Mouse (Mus musculus): ENCODE data around the gene Thap4. TPM values are rescaled to one million over a fixed set of nuclear protein-coding genes. Genes with fewer than 3 reads are reported as not detected.
A peak's percentile ranks its signal among the peaks of the same experiment; 100 is the strongest.

Gene Thap4
- 48.2 and 48.8 TPM in 2 replicates for polyA plus RNA-seq (2016; fragmentation: Nextera tagmentation; extraction: Ambion mirVana)

DNA sequence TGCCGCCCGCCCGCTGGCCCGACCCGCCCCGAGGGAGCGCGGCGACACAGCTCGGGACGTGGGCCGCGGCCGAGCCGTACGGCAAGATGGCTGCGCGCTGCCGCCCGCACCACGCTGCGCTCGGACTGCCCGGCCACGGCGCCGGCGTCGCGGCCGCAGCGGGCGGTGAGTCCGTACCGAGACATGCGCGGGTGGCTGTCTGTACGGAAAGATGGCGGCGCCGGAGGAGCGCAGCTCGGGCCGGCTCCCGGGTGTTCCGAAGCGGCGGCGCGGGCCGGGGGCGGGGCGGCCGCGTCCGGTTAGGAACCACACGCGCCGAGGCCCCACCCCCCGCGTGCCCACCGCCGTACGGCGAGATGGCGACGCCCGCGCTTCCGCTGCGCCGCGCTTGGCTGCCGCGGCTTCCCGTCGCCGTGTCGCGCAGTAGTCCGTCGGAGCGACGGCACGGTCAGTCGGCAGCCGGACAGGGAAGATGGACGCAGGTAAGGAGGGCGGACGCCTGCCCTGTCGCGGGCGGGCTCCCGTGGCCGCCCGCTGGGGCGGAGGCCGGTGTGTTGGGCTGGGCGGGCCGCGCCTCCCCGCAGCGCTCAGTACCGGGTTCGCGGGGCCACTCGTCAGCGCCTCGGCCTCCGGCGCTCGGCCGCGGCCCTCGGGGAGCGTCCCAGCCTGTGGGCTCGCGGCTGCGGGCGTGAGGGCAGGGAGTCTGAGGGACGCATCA lies at the start of gene Thap4:
Gene Thap4, minus strand, starts transcription at position 292 of the 718 bp plus-strand sequence.
- WGBS: under 1% methylated on average over 115 of the region's 121 CpGs
- DNase-seq (ENCODE audit: extremely low spot score, low spot score): peak; percentile 82

DNA sequence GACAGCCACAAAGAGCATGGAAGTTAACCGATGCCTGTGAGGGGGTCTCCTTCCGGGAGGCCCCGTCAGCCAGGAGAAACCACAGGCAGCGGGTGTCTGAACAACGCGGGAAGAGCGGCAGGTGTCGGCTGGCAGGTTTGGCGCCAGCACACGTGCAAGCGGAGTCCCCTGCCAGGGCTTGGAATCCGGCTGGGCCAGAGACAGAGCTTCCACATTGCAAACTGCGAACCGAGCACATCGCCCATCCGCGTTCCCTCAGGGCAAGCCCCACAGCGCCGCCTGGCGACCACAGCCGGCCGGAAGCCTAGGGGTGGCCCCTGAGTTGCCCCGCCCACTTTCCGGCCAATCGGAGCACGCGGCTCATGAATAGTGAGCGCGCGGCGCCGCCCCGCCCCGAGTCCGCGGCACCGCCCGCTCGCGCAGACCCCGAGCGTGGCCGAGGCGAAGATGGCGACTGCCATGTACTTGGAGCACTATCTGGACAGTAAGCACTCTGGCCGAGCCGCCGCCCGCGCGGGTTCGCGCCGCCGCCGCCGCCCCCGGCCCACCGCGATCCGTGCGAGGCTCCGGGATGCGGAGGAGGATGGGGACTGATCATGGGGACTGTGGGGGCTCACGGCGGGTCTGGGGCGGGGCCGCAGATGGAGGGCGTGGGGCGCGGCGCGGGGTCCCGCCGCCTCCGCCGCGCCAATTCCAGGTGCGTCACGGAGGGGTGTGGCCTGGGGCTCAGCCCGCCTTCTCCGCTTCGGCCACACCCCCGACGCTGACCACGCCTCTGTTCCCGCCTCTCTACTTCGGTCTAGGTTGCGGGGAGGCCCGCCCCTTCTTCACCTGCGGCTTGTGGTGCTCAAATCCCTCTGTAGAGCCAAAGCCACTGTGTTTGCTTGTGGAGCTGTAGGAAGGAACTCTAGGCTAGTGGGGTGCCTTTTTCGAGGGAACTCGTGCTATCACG lies 49.2 kb upstream of the Thap4 start, which contains the start of gene Ing5:
Gene Ing5, plus strand, starts transcription at position 410 of the 952 bp plus-strand sequence.
- H3K9me3 ChIP-seq: no peaks in the 10 kb centered on the region
- WGBS: under 1% methylated on average over 85 of the region's 94 CpGs

More for the DNA sequence above, at the start of gene Thap4:
- Histone ChIP-seq H3K27me3 (ENCODE audit: poor library complexity, severe bottlenecking) (no peaks in the 10 kb centered on the region), H3K27ac (peak within 1 kb of the TSS; percentile 94), H3K4me3 (peak within 1 kb of the TSS; percentile 95), H3K4me1 (peaks cover 31% of the 10 kb centered on the region), H3K36me3 (replicated peaks) (peaks cover 11% of the 10 kb centered on the region), H3K9me3 (no peaks in the 10 kb centered on the region)

DNA sequence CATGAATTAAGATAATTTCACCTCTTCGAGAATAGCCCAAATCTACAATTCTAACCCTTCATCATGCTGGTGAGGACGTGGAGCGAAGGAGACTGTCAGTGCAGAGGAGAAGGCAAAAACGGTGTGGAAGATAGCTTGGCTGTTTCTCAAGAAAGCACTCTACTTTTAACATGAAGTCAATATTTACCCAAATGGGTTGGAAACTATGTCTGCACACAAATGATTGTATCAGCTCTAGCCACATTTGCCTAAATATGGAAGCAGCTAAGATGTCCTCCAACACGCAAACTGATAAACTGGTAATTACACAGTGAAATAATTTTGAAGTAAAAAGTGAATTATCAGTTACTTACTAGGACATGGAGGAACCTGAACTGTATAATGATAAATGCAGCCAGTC lies 48.1 kb upstream of the Thap4 start:
- H3K27ac ChIP-seq: no peak overlapping the region; the same call in 1 of the 2 replicates
- WGBS: 87% methylated on average over 5 of the region's 5 CpGs
- peaks cover 49% of the 10 kb centered on the region for H3K4me1 ChIP-seq
- no peaks in the 10 kb centered on the region for H3K27me3 ChIP-seq (ENCODE audit: poor library complexity, severe bottlenecking)
- peak overlapping the region; percentile 81 for H3K4me3 ChIP-seq
- H3K9me3 ChIP-seq: no peaks in the 10 kb centered on the region
- DNase-seq (ENCODE audit: extremely low spot score, low spot score): no peak
- H3K36me3 ChIP-seq (replicated peaks): peaks cover 58% of the 10 kb centered on the region

More for the DNA sequence above, 49.2 kb upstream of the Thap4 start, which contains the start of gene Ing5:
- Histone ChIP-seq H3K27me3 (ENCODE audit: poor library complexity, severe bottlenecking) (no peaks in the 10 kb centered on the region), H3K4me3 (peak within 1 kb of the TSS; percentile 81), H3K36me3 (replicated peaks) (peaks cover 58% of the 10 kb centered on the region), H3K4me1 (peaks cover 42% of the 10 kb centered on the region), H3K27ac (peak within 1 kb of the TSS; percentile 99)
- peak; percentile 99 for DNase-seq (ENCODE audit: extremely low spot score, low spot score)

DNA sequence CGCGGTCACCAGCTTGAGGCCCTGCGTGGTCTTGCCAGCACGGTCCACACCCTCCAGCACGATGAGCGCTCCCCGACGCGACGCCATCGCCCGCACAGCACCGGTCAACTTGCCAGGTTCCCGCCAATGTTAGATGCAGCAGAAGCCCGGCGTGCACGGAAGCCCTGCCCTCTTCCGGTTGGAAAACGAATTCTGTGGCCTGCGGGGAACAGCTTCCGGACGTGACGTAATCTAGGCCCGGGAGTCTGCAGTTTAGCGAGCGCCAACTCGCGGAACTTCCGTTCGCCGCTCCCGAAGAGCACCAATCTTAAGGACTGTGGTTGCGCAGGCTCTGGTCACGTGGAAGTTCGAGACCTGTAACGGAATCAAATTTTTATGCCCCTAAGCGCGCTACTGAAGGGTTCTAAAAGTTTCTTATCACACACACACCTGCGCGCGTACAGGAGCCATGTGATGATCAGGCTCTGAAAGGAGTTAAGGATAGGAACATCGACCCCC lies 47.1 kb upstream of the Thap4 start, which contains the start of gene Dtymk:
Gene Dtymk, minus strand, starts transcription at position 194 of the 498 bp plus-strand sequence.
- H3K27me3 ChIP-seq (ENCODE audit: poor library complexity, severe bottlenecking): no peaks in the 10 kb centered on the region
- DNase-seq (ENCODE audit: extremely low spot score, low spot score): peak; percentile 96
- no peaks in the 10 kb centered on the region for H3K9me3 ChIP-seq
- peaks cover 60% of the 10 kb centered on the region for H3K36me3 ChIP-seq (replicated peaks)
- peak within 1 kb of the TSS; percentile 93 for H3K27ac ChIP-seq
- peak within 1 kb of the TSS; percentile 81 for H3K4me3 ChIP-seq
- H3K4me1 ChIP-seq: peaks cover 49% of the 10 kb centered on the region
- WGBS: under 1% methylated on average over 42 of the region's 42 CpGs

DNA sequence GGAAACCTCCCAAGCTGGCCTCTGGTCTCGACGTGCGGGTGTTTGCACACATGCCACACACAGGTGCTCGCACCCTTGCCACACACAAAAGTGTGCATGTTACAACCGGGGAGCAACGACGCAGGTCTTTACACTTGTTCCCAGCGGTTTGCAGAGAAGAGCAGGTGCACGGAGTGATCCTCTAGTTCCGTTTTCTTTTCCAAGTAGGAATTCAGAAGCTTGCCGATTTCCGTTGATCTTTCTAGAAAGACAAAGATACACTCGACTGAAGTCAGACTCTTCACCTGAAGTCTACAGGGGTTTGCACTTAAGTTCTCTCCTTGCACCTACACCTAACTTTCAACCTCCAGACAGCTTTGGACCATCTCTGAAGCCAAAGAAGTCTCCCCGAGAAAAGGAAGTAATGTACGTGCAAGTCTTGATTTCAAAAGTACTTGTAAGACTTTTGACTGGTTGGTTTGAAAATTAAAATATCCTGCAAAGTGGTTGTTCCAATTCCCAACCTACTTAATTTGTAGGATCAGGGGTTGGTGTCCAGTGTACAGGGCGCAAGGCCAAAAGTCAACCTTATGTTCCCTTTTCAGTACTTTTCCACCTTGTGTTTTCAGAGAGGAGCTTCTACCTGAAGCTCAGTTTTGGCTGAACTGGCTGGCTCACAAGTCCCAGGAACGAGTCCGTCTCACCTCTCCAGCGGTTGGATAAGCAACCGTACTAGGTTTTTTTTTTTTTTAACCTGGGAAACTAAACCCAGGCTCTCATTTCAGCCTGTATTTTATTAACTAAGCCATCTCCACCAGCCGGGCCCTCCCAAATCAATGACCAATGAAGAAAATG lies 46.2 kb upstream of the Thap4 start:
- H3K27ac ChIP-seq: peak overlapping the region; percentile 93
- no peaks in the 10 kb centered on the region for H3K27me3 ChIP-seq (ENCODE audit: poor library complexity, severe bottlenecking)
- peak overlapping the region; percentile 81 for H3K4me3 ChIP-seq
- no peaks in the 10 kb centered on the region for H3K9me3 ChIP-seq
- DNase-seq (ENCODE audit: extremely low spot score, low spot score): no peak
- peaks cover 60% of the 10 kb centered on the region for H3K36me3 ChIP-seq (replicated peaks)
- peaks cover 49% of the 10 kb centered on the region for H3K4me1 ChIP-seq
- 79% methylated on average over 21 of the region's 21 CpGs for WGBS

DNA sequence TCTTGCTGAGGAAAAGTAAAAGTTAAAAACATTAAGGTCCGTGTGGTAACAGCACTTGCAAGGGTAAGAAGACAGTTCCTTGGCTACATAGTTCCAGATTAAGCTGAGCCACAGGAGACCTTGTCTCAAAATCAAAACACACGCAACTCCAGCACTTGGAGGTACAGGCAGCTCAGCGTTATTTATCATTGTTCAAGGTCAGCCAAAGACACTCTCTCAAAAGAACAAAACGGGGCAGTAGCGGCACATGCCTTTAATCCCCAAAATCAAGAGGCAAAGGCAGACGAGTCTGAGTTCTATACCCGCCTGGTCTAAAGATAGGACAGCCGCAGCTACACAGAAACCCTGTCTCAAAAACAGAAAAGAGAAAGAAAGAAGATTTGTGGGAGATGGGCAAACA lies 41.2 kb upstream of the Thap4 start:
- 93% methylated on average over 8 of the region's 8 CpGs for WGBS

DNA sequence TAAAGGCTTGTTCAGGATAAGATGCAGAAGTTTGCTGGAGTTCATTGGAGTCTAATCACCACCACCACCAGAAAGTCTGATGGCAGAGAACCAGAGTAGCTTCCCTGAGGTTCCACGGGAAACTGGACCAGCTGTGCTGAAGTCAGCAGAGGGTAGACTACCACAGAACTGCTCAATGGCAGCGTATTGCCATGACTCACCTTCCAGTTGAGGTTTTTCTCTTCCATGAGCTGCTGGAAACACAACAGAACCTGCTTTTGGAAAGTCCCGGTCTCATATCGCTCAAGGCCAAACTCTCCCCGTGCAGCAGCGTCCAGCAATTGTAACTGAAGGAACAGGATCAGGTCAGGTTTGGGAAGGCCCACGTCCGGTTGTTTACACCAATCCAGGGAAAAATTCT lies 39.9 kb upstream of the Thap4 start:
- no peaks in the 10 kb centered on the region for H3K27me3 ChIP-seq (ENCODE audit: poor library complexity, severe bottlenecking)
- peaks cover 10% of the 10 kb centered on the region; the same call in 1 of the 2 replicates for H3K4me1 ChIP-seq
- no peak overlapping the region for H3K4me3 ChIP-seq
- DNase-seq (ENCODE audit: extremely low spot score, low spot score): no peak
- peaks cover 100% of the 10 kb centered on the region for H3K36me3 ChIP-seq (replicated peaks)
- 96% methylated on average over 8 of the region's 8 CpGs for WGBS
- peaks cover 10% of the 10 kb centered on the region for H3K9me3 ChIP-seq
- H3K27ac ChIP-seq: no peak overlapping the region

More for the DNA sequence above, 41.2 kb upstream of the Thap4 start:
- no peak overlapping the region for H3K4me3 ChIP-seq
- DNase-seq (ENCODE audit: extremely low spot score, low spot score): no peak
- H3K36me3 ChIP-seq (replicated peaks): peaks cover 99% of the 10 kb centered on the region
- H3K4me1 ChIP-seq: peaks cover 14% of the 10 kb centered on the region
- no peak overlapping the region for H3K27ac ChIP-seq
- no peaks in the 10 kb centered on the region for H3K27me3 ChIP-seq (ENCODE audit: poor library complexity, severe bottlenecking)
- peaks cover 9% of the 10 kb centered on the region for H3K9me3 ChIP-seq

DNA sequence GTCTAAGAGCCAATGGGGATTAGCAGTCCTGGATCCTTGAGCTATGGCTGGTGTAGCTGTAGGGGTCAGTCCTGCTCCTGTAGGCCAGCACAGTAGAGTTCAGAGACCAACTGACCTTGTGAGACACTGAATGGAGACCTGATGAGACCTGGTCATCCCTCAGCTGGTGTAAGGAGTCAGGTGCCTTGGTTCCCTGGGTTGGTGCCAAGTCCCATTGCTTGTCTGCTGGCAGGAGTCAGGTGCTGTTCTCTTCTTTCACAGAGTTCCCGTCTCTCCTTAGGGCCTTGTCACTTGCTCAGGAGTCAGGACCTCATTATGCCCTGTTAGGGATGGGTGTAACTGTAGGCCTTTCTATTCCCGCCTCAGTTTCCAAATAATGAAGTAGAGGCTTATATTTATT lies 32.2 kb upstream of the Thap4 start:
- Histone ChIP-seq H3K9me3 (peaks cover 10% of the 10 kb centered on the region), H3K27ac (no peak overlapping the region), H3K27me3 (ENCODE audit: poor library complexity, severe bottlenecking) (no peaks in the 10 kb centered on the region), H3K4me1 (no peaks in the 10 kb centered on the region), H3K36me3 (replicated peaks) (peaks cover 100% of the 10 kb centered on the region), H3K4me3 (no peak overlapping the region)
- 86% methylated on average over 2 of the region's 2 CpGs for WGBS
- DNase-seq (ENCODE audit: extremely low spot score, low spot score): no peak

DNA sequence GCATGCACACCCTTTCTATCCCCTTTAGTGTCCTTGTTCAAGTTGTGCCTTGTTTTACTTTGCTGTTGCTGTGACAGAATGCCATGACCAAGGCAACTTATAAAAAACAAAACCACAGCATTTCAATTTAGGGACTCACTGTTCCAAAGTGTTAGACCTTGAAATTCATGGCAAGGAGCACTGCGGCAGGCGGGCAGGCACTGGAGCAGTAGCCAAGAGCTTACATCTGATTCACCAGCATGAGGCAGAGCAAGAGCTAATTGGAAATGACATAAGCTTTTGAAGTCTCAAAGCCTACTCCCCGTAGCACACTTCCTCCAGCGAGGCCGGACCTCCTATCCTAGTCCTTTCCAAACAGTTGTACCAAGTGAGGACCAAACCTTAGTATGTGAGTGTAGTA lies 22.0 kb upstream of the Thap4 start:
- Histone ChIP-seq H3K36me3 (replicated peaks) (peaks cover 90% of the 10 kb centered on the region), H3K27ac (no peak overlapping the region), H3K4me3 (no peak overlapping the region), H3K27me3 (ENCODE audit: poor library complexity, severe bottlenecking) (no peaks in the 10 kb centered on the region), H3K4me1 (no peaks in the 10 kb centered on the region), H3K9me3 (no peaks in the 10 kb centered on the region)
- whole genome bisulfite sequencing: 91% methylated on average over 5 of the region's 5 CpGs
- DNase-seq (ENCODE audit: extremely low spot score, low spot score): no peak

DNA sequence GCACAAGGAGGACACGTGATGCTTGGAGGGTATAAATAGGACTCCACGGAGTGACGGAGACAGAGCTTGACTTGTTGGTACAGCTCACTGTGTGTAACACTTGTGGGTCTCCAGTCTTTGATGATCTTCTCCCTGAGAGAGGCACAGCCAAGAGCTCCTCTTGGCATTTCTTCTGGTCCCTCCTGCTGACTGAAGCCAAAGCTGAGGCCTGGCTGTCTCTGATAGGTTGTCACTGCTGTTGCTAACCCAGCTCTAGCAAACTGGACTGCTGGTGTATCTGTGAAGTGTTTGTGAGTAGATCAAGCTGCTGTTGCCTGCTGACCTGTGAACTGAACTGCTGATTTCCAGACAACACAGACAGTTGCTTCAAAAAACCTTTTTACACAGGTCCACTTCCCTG lies 15.2 kb upstream of the Thap4 start:
- peaks cover 71% of the 10 kb centered on the region for H3K36me3 ChIP-seq (replicated peaks)
- WGBS: 98% methylated on average over 3 of the region's 3 CpGs
- DNase-seq (ENCODE audit: extremely low spot score, low spot score): no peak
- H3K4me3 ChIP-seq: no peak overlapping the region
- no peaks in the 10 kb centered on the region for H3K9me3 ChIP-seq
- no peaks in the 10 kb centered on the region for H3K27me3 ChIP-seq (ENCODE audit: poor library complexity, severe bottlenecking)
- H3K4me1 ChIP-seq: no peaks in the 10 kb centered on the region
- no peak overlapping the region for H3K27ac ChIP-seq

DNA sequence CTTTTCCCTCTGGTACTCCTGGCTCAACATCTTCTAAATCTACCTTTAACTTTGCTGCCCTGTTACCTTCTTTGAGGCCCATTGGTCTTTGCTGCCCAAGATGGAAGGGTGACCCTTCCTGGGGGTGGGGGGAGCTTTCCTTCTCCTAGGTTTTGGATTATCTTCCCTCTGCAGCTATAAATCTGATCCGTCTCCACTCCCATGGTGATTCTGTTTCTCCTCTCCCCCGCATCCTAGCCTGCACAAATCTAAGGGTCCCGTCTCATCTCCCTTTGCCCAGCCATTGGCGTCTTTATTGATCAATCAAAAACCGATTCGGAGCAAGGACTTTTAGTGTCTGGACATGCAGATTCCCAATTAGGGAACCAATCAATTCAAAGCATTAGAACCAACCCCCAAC lies 12.9 kb upstream of the Thap4 start:
- Histone ChIP-seq H3K27me3 (ENCODE audit: poor library complexity, severe bottlenecking) (no peaks in the 10 kb centered on the region), H3K4me1 (no peaks in the 10 kb centered on the region), H3K4me3 (no peak overlapping the region), H3K27ac (no peak overlapping the region), H3K9me3 (no peaks in the 10 kb centered on the region), H3K36me3 (replicated peaks) (peaks cover 51% of the 10 kb centered on the region)
- DNase-seq (ENCODE audit: extremely low spot score, low spot score): no peak
- WGBS: 94% methylated on average over 6 of the region's 6 CpGs

Measured in forebrain, embryonic 10.5 days (tissue).